Mouse (Mus musculus): Measurements from ENCODE around the gene Tgif1. TPM values are rescaled to one million over a fixed set of nuclear protein-coding genes. Genes with fewer than 3 reads are reported as not detected.

Tgif1 gene
- polyA plus RNA-seq, 1 experiment from 2014 or later: 16.4 TPM

GRCm38 (mm10) chr17:70850996-70851991 is 2.1 kb downstream of the Tgif1 start:
- DNase-seq (peak; percentile 78), ATAC-seq (peak; percentile 53)
- Histone ChIP-seq H3K36me3 (replicated peaks; ENCODE audit: insufficient read depth, low read length) (peaks cover under 1% of the 10 kb centered on the region; the same call in 1 of the 2 replicates), H3K27ac (ENCODE audit: low read depth) (peak overlapping the region; percentile 97), H3K9me3 (ENCODE audit: low read length) (no peaks in the 10 kb centered on the region), H3K27me3 (ENCODE audit: insufficient read depth, low read length) (no peaks in the 10 kb centered on the region), H3K9ac (replicated peaks) (peak overlapping the region; percentile 77), H3K4me3 (ENCODE audit: low read depth, low read length) (peak overlapping the region; percentile 73), H3K4me2 (ENCODE audit: low read depth, low read length) (peak overlapping the region; percentile 89), H3K4me1 (ENCODE audit: insufficient read depth) (peaks cover 7% of the 10 kb centered on the region)
- under 1% methylated on average over 45 of the region's 54 CpGs for WGBS (ENCODE audit: insufficient replicate concordance)
- peak; percentile 30; the same call in 1 of the 2 replicates for TF ChIP-seq EP300 (IDR thresholded peaks at IDR 0.05; ENCODE audit: low read depth)
- no peak for TF ChIP-seq CTCF (IDR thresholded peaks at IDR 0.05; ENCODE audit: low read depth)

- H3K36me3 ChIP-seq (replicated peaks; ENCODE audit: insufficient read depth, low read length): peaks cover 6% of the 10 kb centered on the region
These were observed 2.9 kb downstream of the Tgif1 start for GRCm38 (mm10) chr17:70850233-70850995.

DNA sequence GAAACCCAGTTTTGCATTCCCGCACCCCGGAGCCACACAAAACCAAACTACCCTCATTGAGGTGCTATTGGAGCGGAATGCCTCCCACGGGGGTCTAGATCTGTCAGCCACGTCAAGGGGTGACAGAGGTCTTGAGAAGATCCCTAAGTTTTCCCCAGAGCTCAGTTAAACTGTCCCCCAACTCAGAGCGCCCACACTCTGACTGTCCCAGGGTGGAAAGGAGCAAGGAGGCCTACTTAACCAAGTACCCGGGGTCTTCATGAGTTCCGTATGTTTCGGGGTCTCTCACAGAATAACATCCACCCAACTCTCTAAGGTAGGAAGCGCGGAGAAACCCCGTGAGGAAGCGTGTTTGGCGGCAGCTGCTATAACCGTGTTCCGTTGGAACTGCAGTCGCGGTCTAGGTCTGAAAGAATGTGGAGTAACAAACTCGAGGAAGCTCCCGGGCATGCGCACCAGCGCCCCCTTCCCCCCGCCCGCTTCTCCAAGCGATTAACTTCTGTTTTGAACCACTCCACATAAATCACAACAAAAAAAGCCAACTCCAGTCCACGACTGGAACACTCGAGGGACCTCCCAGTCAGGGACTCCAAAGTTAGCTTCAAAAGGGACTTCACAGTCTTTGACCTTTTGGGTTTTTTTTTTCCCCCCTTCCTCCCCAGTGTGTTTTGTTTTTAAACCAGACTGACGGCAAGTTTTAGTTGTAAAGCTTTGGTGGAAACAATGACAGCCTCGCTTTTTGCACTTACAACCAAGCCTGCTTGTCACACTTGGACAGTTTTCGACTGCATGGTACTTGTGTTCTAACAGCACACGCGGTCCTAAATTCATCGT is 3.7 kb downstream of the Tgif1 start:
- Histone ChIP-seq H3K4me1 (ENCODE audit: insufficient read depth) (peaks cover 13% of the 10 kb centered on the region), H3K36me3 (replicated peaks; ENCODE audit: insufficient read depth, low read length) (peaks cover 8% of the 10 kb centered on the region), H3K4me2 (ENCODE audit: low read depth, low read length) (peak overlapping the region; percentile 89), H3K27me3 (ENCODE audit: insufficient read depth, low read length) (no peaks in the 10 kb centered on the region), H3K4me3 (ENCODE audit: low read depth, low read length) (peak overlapping the region; percentile 73), H3K27ac (ENCODE audit: low read depth) (peak overlapping the region; percentile 97), H3K9ac (replicated peaks) (peak overlapping the region; percentile 77), H3K9me3 (ENCODE audit: low read length) (no peaks in the 10 kb centered on the region)
- WGBS (ENCODE audit: insufficient replicate concordance): under 1% methylated on average over 33 of the region's 33 CpGs
- peak; percentile 25; the same call in 1 of the 2 replicates for TF ChIP-seq EP300 (IDR thresholded peaks at IDR 0.05; ENCODE audit: low read depth)
- peak; percentile 43 for TF ChIP-seq CTCF (IDR thresholded peaks at IDR 0.05; ENCODE audit: low read depth)
- ATAC-seq (no peak), DNase-seq (peak; percentile 87)

More at GRCm38 (mm10) chr17:70850233-70850995, 2.9 kb downstream of the Tgif1 start:
- peaks cover 13% of the 10 kb centered on the region for H3K4me1 ChIP-seq (ENCODE audit: insufficient read depth)
- TF ChIP-seq EP300 (IDR thresholded peaks at IDR 0.05; ENCODE audit: low read depth): no peak
- H3K27me3 ChIP-seq (ENCODE audit: insufficient read depth, low read length): no peaks in the 10 kb centered on the region
- peak; percentile 65 for DNase-seq
- peak overlapping the region; percentile 97 for H3K27ac ChIP-seq (ENCODE audit: low read depth)
- 1% methylated on average over 40 of the region's 40 CpGs for WGBS (ENCODE audit: insufficient replicate concordance)
- no peaks in the 10 kb centered on the region for H3K9me3 ChIP-seq (ENCODE audit: low read length)
- H3K4me3 ChIP-seq (ENCODE audit: low read depth, low read length): peak overlapping the region; percentile 73
- peak overlapping the region; percentile 89 for H3K4me2 ChIP-seq (ENCODE audit: low read depth, low read length)
- ATAC-seq: no peak
- peak overlapping the region; percentile 77 for H3K9ac ChIP-seq (replicated peaks)

DNA sequence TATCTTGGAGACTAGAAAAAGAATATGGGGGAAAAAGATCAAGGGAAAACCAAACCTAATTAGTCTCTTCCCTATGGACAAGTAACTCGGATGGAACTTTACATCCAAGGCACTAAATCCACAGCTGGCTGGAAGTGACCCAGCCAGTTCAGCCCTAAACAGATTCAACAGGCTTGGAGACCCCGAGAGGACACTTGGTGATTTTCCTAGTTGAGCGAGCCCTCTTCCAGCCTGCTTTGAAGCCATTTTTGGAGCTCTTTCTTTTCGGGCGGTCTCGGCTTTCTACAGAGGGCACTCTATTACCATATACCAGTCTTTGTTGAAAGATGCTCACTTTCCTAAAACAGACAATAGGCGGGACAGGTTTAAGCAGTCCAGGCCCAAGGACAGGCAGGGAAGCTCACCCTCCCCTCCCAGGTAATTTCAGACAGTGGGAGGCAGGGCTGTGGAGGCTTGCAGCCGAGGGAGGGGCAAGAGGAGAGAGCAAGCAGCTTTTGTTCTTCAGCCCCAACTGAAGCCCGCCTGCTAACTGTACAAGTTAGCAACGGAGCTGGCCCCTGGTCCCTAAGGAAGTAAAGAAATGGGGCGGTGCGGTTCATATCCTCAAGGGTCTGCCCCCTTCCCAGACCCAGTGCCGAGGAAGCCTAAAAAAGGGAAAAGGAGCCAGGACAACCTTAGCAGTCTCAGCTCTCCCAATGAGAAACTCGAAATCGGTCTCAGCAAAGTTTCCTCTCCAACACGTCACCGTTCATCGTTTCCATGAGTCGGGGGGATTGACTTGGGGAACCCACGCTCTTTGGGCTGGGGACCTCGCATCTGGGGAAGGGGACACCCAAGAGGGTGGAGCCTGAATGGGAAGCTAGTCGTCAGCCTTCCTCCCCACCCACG is 4.6 kb downstream of the Tgif1 start:
- H3K4me1 ChIP-seq (ENCODE audit: insufficient read depth): peaks cover 8% of the 10 kb centered on the region
- peak overlapping the region; percentile 77 for H3K9ac ChIP-seq (replicated peaks)
- H3K4me3 ChIP-seq (ENCODE audit: low read depth, low read length): peak overlapping the region; percentile 73
- peak overlapping the region; percentile 89 for H3K4me2 ChIP-seq (ENCODE audit: low read depth, low read length)
- no peaks in the 10 kb centered on the region for H3K9me3 ChIP-seq (ENCODE audit: low read length)
- no peak for TF ChIP-seq EP300 (IDR thresholded peaks at IDR 0.05; ENCODE audit: low read depth)
- TF ChIP-seq CTCF (IDR thresholded peaks at IDR 0.05; ENCODE audit: low read depth): no peak
- WGBS (ENCODE audit: insufficient replicate concordance): 1% methylated on average over 23 of the region's 23 CpGs
- peaks cover 10% of the 10 kb centered on the region for H3K36me3 ChIP-seq (replicated peaks; ENCODE audit: insufficient read depth, low read length)
- H3K27ac ChIP-seq (ENCODE audit: low read depth): peak overlapping the region; percentile 97
- H3K27me3 ChIP-seq (ENCODE audit: insufficient read depth, low read length): no peaks in the 10 kb centered on the region
- ATAC-seq (no peak), DNase-seq (peak; percentile 39)

All from liver, postnatal 0 days (tissue).